Mouse (Mus musculus) C2C12 (cell line): ENCODE measurements around the gene Mpp2. TPM values are rescaled to one million over a fixed set of nuclear protein-coding genes. Genes with fewer than 3 reads are reported as not detected.

Experiments
- H3K27me3 ChIP-seq: one replicate; pipeline ENCODE4 v1.6.1; 2011; ENCODE audit not compliant: control insufficient read depth, insufficient read depth, insufficient read length
- H3K36me3 ChIP-seq: one replicate; pipeline ENCODE4 v1.6.1; 2011; ENCODE audit not compliant: control insufficient read depth, insufficient read depth
- H3K4me3 ChIP-seq: one replicate; pipeline ENCODE4 v1.5.1; 2011; ENCODE audit warnings: mild to moderate bottlenecking, control low read depth; ENCODE audit not compliant: poor library complexity, insufficient read depth, severe bottlenecking
- H3K79me2 ChIP-seq: one replicate; pipeline ENCODE4 v1.6.1; 2011; ENCODE audit not compliant: control insufficient read depth, insufficient read depth
- H3K79me3 ChIP-seq: one replicate; pipeline ENCODE4 v1.6.1; 2011; ENCODE audit warnings: low read depth, control low read depth
- H3ac ChIP-seq: one replicate; pipeline ENCODE3; 2011; ENCODE audit warnings: low read depth; ENCODE audit not compliant: control insufficient read depth, insufficient read length
- CEBPB ChIP-seq: IDR thresholded peaks from one replicate; pipeline ENCODE4 v1.6.1; 2011; ENCODE audit warnings: low read depth, mild to moderate bottlenecking, control low read depth, moderate library complexity
- CTCF ChIP-seq: IDR thresholded peaks from one replicate; pipeline ENCODE4 v1.5.1; 2011; ENCODE audit not compliant: control insufficient read depth, insufficient read depth, insufficient read length
- FOSL1 ChIP-seq: IDR thresholded peaks from one replicate; pipeline ENCODE4 v1.8.0; 2011; ENCODE audit warnings: mild to moderate bottlenecking, low read length; ENCODE audit not compliant: poor library complexity, insufficient read depth, severe bottlenecking
- MAX ChIP-seq: IDR thresholded peaks from one replicate; pipeline ENCODE4 v1.6.1; 2011; ENCODE audit warnings: mild to moderate bottlenecking, control low read depth
- MYOD1 ChIP-seq: IDR thresholded peaks from one replicate; pipeline ENCODE4 v1.6.1; 2011; ENCODE audit warnings: low read depth; ENCODE audit not compliant: control insufficient read depth, insufficient read length
- MYOG ChIP-seq: IDR thresholded peaks from one replicate; pipeline ENCODE4 v1.6.1; 2011; ENCODE audit not compliant: control insufficient read depth, insufficient read length; ENCODE audit errors: extremely low read depth
- USF1 ChIP-seq: IDR thresholded peaks from one replicate; pipeline ENCODE4 v1.6.1; 2011; ENCODE audit warnings: low read depth, mild to moderate bottlenecking, control low read depth, moderate library complexity
- polyA plus RNA-seq: library from polyadenylated mRNA; unstranded; fragments of >200 nt; fragmentation: generic; extraction: Trizol; gene quantifications from one replicate; pipeline ENCODE4 v1.2.1, GENCODE M21; 2012; ENCODE audit warnings: missing spikeins

Gene Mpp2
- polyA plus RNA-seq, 1 experiment = 1.7 TPM

- TF ChIP-seq MYOD1 (no peak), USF1 (no peak), FOSL1 (no peak), CEBPB (no peak), CTCF (no peak), MYOG (no peak), MAX (no peak)
- Histone ChIP-seq H3ac (no peak overlapping the region), H3K27me3 (peaks cover 51% of the 10 kb centered on the region), H3K79me2 (no peaks in the 10 kb centered on the region), H3K4me3 (no peak overlapping the region), H3K36me3 (no peaks in the 10 kb centered on the region), H3K79me3 (no peaks in the 10 kb centered on the region)
These were observed 23.3 kb upstream of the Mpp2 start for GRCm38 (mm10) chr11:102111576-102111975.

- TF ChIP-seq MYOG = no peak
- TF ChIP-seq USF1 = no peak
- no peak for TF ChIP-seq CTCF
- no peak for TF ChIP-seq CEBPB
- no peak for TF ChIP-seq MYOD1
- no peak for TF ChIP-seq MAX
- TF ChIP-seq FOSL1 = no peak
- no peak within 1 kb of the TSS for H3K4me3 ChIP-seq
- H3K79me2 ChIP-seq = no peaks in the 10 kb centered on the region
- H3K27me3 ChIP-seq = peaks cover 57% of the 10 kb centered on the region
- no peak within 1 kb of the TSS for H3ac ChIP-seq
- H3K79me3 ChIP-seq = no peaks in the 10 kb centered on the region
- no peaks in the 10 kb centered on the region for H3K36me3 ChIP-seq
These were observed 19.4 kb upstream of the Mpp2 start, which contains the start of gene Pyy for GRCm38 (mm10) chr11:102107732-102108131. Gene Pyy (minus strand): TSS chr11:102107832.

- no peaks in the 10 kb centered on the region for H3K36me3 ChIP-seq
- H3K4me3 ChIP-seq = no peak overlapping the region
- H3K79me2 ChIP-seq = no peaks in the 10 kb centered on the region
- peaks cover 61% of the 10 kb centered on the region for H3K27me3 ChIP-seq
- no peaks in the 10 kb centered on the region for H3K79me3 ChIP-seq
- TF ChIP-seq USF1 = no peak
- TF ChIP-seq CEBPB = no peak
- TF ChIP-seq MYOD1 = no peak
- no peak for TF ChIP-seq MYOG
- TF ChIP-seq FOSL1 = no peak
- no peak for TF ChIP-seq CTCF
- no peak for TF ChIP-seq MAX
- no peak overlapping the region for H3ac ChIP-seq
These were observed 18.6 kb upstream of the Mpp2 start for GRCm38 (mm10) chr11:102106911-102107310.

GRCm38 (mm10) chr11:102102485-102103258, 14.4 kb upstream of the Mpp2 start:
- Histone ChIP-seq H3K4me3 (no peak overlapping the region), H3ac (no peak overlapping the region), H3K36me3 (no peaks in the 10 kb centered on the region), H3K79me2 (no peaks in the 10 kb centered on the region), H3K27me3 (peaks cover 87% of the 10 kb centered on the region), H3K79me3 (no peaks in the 10 kb centered on the region)
- TF ChIP-seq FOSL1 (no peak), CTCF (peak; percentile 53)

GRCm38 (mm10) chr11:102101219-102101618, 12.9 kb upstream of the Mpp2 start, which contains the start of gene Ppy:
Gene Ppy (minus strand): TSS chr11:102101319.
- Histone ChIP-seq H3K79me2 (no peaks in the 10 kb centered on the region), H3K27me3 (peaks cover 78% of the 10 kb centered on the region), H3ac (no peak within 1 kb of the TSS), H3K4me3 (no peak within 1 kb of the TSS), H3K36me3 (no peaks in the 10 kb centered on the region), H3K79me3 (no peaks in the 10 kb centered on the region)
- TF ChIP-seq CTCF = no peak
- TF ChIP-seq USF1 = no peak
- TF ChIP-seq CEBPB = no peak
- no peak for TF ChIP-seq MAX
- no peak for TF ChIP-seq MYOD1
- no peak for TF ChIP-seq MYOG
- no peak for TF ChIP-seq FOSL1

- H3K4me3 ChIP-seq = no peak overlapping the region
- TF ChIP-seq CTCF (peak; percentile 48), MYOD1 (no peak)
- H3ac ChIP-seq = no peak overlapping the region
- no peaks in the 10 kb centered on the region for H3K36me3 ChIP-seq
- peaks cover 76% of the 10 kb centered on the region for H3K27me3 ChIP-seq
- H3K79me2 ChIP-seq = no peaks in the 10 kb centered on the region
- no peaks in the 10 kb centered on the region for H3K79me3 ChIP-seq
These were observed 8.6 kb upstream of the Mpp2 start for GRCm38 (mm10) chr11:102096887-102097391.
